Comparison of ENCODE assay signal across 14 mouse cellular contexts in the genomic region with DNA sequence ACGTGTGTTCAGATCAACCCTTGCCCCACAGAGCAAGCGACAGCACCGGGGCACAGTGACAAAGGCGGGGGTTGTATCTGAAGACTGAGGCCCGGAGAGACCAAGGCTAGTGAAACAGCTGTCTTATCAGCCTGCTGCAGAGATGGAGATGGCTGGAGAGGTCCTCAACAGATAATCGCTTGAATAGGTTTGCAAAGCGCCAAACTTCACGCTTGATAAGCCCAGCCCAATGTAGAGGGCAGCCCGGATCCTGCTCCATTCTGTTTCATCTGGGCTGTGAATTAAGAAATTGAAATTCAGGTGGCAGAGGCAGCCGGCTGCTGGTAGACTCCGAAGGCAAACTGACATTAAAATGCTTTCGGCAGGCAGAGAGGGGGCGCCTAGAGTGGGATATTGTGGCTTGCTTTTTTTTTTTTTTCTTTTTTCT. TPM values are rescaled to one million over a fixed set of nuclear protein-coding genes. Genes with fewer than 3 reads are reported as not detected.
DNase-seq lines count a peak whose midpoint lies in the region; ATAC-seq lines count a peak whose summit lies in the region.
"Had no signal": no experiment of that assay in that cellular context is flagged by ENCODE, and none has a peak within 500 bp of the region (broad histone marks: within the 10 kb centered on the region; RNA-seq: fewer than 3 reads in every experiment).

No protein-coding gene starts in this region.

- no peaks in the 10 kb centered on the region for H3K36me3 ChIP-seq in heart, embryonic 13.5 days
- no peaks in the 10 kb centered on the region for H3K36me3 ChIP-seq in embryonic facial prominence, embryonic 13.5 days
- H3K36me3 ChIP-seq in hindbrain, embryonic 15.5 days = no peaks in the 10 kb centered on the region
- no peaks in the 10 kb centered on the region for H3K36me3 ChIP-seq in neural tube, embryonic 11.5 days (ENCODE audit: control insufficient read depth, insufficient read depth, low read length)

- no peak overlapping the region for H3K27ac ChIP-seq in heart, embryonic 13.5 days (replicated peaks)
- no peak overlapping the region for H3K27ac ChIP-seq in embryonic facial prominence, embryonic 13.5 days
- H3K27ac ChIP-seq in hindbrain, embryonic 15.5 days (replicated peaks) = peak overlapping the region; percentile 81
- H3K27ac ChIP-seq in neural tube, embryonic 11.5 days (ENCODE audit: low read depth, low read length) = peak overlapping the region; percentile 62; the same call in 1 of the 2 replicates
- H3K27ac ChIP-seq: liver, embryonic 14.5 days; stomach, postnatal 0 days had no signal

- intact Hi-C loops in heart, postnatal 25 days (cut with DNase I) = no loop called here

- H3K4me3 ChIP-seq in heart, embryonic 13.5 days = no peak overlapping the region
- 0 out of 2 replicates have a peak overlapping the region, but pooled peaks have one; percentile 6 for H3K4me3 ChIP-seq in embryonic facial prominence, embryonic 13.5 days
- H3K4me3 ChIP-seq in hindbrain, embryonic 15.5 days = peak overlapping the region; percentile 38
- H3K4me3 ChIP-seq in neural tube, embryonic 11.5 days (ENCODE audit: low read depth, low read length) = peak overlapping the region; percentile 25
- H3K4me3 ChIP-seq: megakaryocyte, embryonic 14.5 days had no signal

- H3K4me2 ChIP-seq in heart, embryonic 13.5 days = peak overlapping the region; percentile 20; the same call in 1 of the 2 replicates
- H3K4me2 ChIP-seq in embryonic facial prominence, embryonic 13.5 days = peak overlapping the region; percentile 39
- H3K4me2 ChIP-seq in hindbrain, embryonic 15.5 days = peak overlapping the region; percentile 74
- H3K4me2 ChIP-seq in neural tube, embryonic 11.5 days (ENCODE audit: low read depth) = peak overlapping the region; percentile 55

- DNase-seq in heart, postnatal 25 days (ENCODE audit: low spot score) = no peak
- DNase-seq in neural tube, embryonic 11.5 days (ENCODE audit: low spot score) = peak; percentile 46
- DNase-seq in urinary bladder, postnatal 25 days (ENCODE audit: low spot score) = no peak
- no peak for DNase-seq in spleen, postnatal 14 days (ENCODE audit: low spot score in 2 of 2)
- no peak for DNase-seq in adrenal gland, postnatal 36 days
- DNase-seq: gastrocnemius, postnatal 14 days; heart, postnatal 4 days; right cerebral cortex, postnatal 14 days had no signal

- peaks cover 6% of the 10 kb centered on the region; the same call in 1 of the 2 replicates for H3K4me1 ChIP-seq in heart, embryonic 13.5 days
- peaks cover 7% of the 10 kb centered on the region; the same call in 1 of the 2 replicates for H3K4me1 ChIP-seq in embryonic facial prominence, embryonic 13.5 days
- H3K4me1 ChIP-seq in hindbrain, embryonic 15.5 days (replicated peaks) = peaks cover 22% of the 10 kb centered on the region
- peaks cover 4% of the 10 kb centered on the region for H3K4me1 ChIP-seq in neural tube, embryonic 11.5 days (ENCODE audit: control insufficient read depth, insufficient read depth, low read length)

- WGBS in heart, embryonic 13.5 days = under 1% methylated on average over 13 of the region's 13 CpGs
- WGBS in embryonic facial prominence, embryonic 13.5 days = under 1% methylated on average over 13 of the region's 13 CpGs
- under 1% methylated on average over 13 of the region's 13 CpGs for WGBS in hindbrain, embryonic 15.5 days
- 2% methylated on average over 13 of the region's 13 CpGs for WGBS in neural tube, embryonic 11.5 days

- no peak overlapping the region for H3K9ac ChIP-seq in heart, embryonic 13.5 days
- no peak overlapping the region for H3K9ac ChIP-seq in embryonic facial prominence, embryonic 13.5 days
- peak overlapping the region; percentile 50 for H3K9ac ChIP-seq in hindbrain, embryonic 15.5 days
- peak overlapping the region; percentile 45 for H3K9ac ChIP-seq in neural tube, embryonic 11.5 days (ENCODE audit: low read length)
- H3K9ac ChIP-seq: liver, embryonic 14.5 days had no signal

- ATAC-seq in heart, embryonic 13.5 days (ENCODE audit: extremely low read depth, insufficient number of reproducible peaks, low FRiP score, low TSS enrichment) = no peak
- no peak for ATAC-seq in embryonic facial prominence, embryonic 13.5 days (ENCODE audit: insufficient number of reproducible peaks, insufficient read depth, low FRiP score, low TSS enrichment, low read depth)
- peak; percentile 14; the same call in 1 of the 2 replicates for ATAC-seq in hindbrain, embryonic 15.5 days (ENCODE audit: low FRiP score, low read depth)
- ATAC-seq in neural tube, embryonic 11.5 days (ENCODE audit: insufficient read depth, low FRiP score, low TSS enrichment) = peak; percentile 11

- peaks cover 39% of the 10 kb centered on the region for H3K27me3 ChIP-seq in heart, embryonic 13.5 days (replicated peaks)
- H3K27me3 ChIP-seq in embryonic facial prominence, embryonic 13.5 days = peaks cover 32% of the 10 kb centered on the region
- H3K27me3 ChIP-seq in hindbrain, embryonic 15.5 days = no peaks in the 10 kb centered on the region
- peaks cover 3% of the 10 kb centered on the region; the same call in 1 of the 2 replicates for H3K27me3 ChIP-seq in neural tube, embryonic 11.5 days (ENCODE audit: control insufficient read depth, insufficient read depth, low read length)

- no peaks in the 10 kb centered on the region for H3K9me3 ChIP-seq in heart, embryonic 13.5 days
- H3K9me3 ChIP-seq in embryonic facial prominence, embryonic 13.5 days = no peaks in the 10 kb centered on the region
- no peaks in the 10 kb centered on the region for H3K9me3 ChIP-seq in hindbrain, embryonic 15.5 days
- no peaks in the 10 kb centered on the region for H3K9me3 ChIP-seq in neural tube, embryonic 11.5 days (ENCODE audit: control insufficient read depth, low read length)
- H3K9me3 ChIP-seq: megakaryocyte, embryonic 14.5 days had no signal

RNA-seq across cellular contexts. Expression of gene Elavl2, which starts 19.4 kb away (rescaled TPM):
- polyA plus RNA-seq in heart, embryonic 13.5 days (2015; fragmentation: Nextera tagmentation; extraction: Ambion mirVana) = 1.8 and 1.9 TPM in 2 replicates
- total RNA-seq in heart, postnatal 25 days (2021) = 1 to 10 TPM in 1 of 2 experiments, under 1 TPM in 1; 0.34 to 1.2 TPM
- polyA plus RNA-seq in embryonic facial prominence, embryonic 13.5 days (2015; fragmentation: Nextera tagmentation; extraction: Ambion mirVana) = 4.6 and 6.1 TPM in 2 replicates
- 141 and 143 TPM in 2 replicates for polyA plus RNA-seq in hindbrain, embryonic 15.5 days (2015; fragmentation: Nextera tagmentation; extraction: Ambion mirVana)
- 101 and 113 TPM in 2 replicates for polyA plus RNA-seq in neural tube, embryonic 11.5 days (2014; fragmentation: Nextera tagmentation; extraction: Ambion mirVana)
- 1 to 10 TPM in 1 of 2 experiments, under 1 TPM in 1; 0.23 to 1.8 TPM for total RNA-seq in adrenal gland, postnatal 36 days (2021)

Comparison
In these comparisons a context has a peak if more than half of its experiments do, and no peak if none do; other contexts are left out.
1. ATAC-seq: peak in hindbrain, embryonic 15.5 days (single experiment) and neural tube, embryonic 11.5 days (single experiment); none in heart, embryonic 13.5 days (single experiment) and embryonic facial prominence, embryonic 13.5 days (single experiment).
2. H3K27ac ChIP-seq: peak in hindbrain, embryonic 15.5 days (single experiment) and neural tube, embryonic 11.5 days (single experiment); none in heart, embryonic 13.5 days (single experiment) and embryonic facial prominence, embryonic 13.5 days (single experiment).
3. H3K4me2 ChIP-seq: peak in every context shown above with its lines; median percentile 74 in hindbrain, embryonic 15.5 days; 55 in neural tube, embryonic 11.5 days; 39 in embryonic facial prominence, embryonic 13.5 days; 20 in heart, embryonic 13.5 days.
4. H3K9ac ChIP-seq: peak in hindbrain, embryonic 15.5 days (single experiment) and neural tube, embryonic 11.5 days (single experiment); none in heart, embryonic 13.5 days (single experiment) and embryonic facial prominence, embryonic 13.5 days (single experiment).
5. RNA of gene Elavl2, which starts 19.4 kb away (polyA plus RNA-seq): 141 to 143 TPM in hindbrain, embryonic 15.5 days and 101 to 113 TPM in neural tube, embryonic 11.5 days; 4.6 to 6.1 TPM in embryonic facial prominence, embryonic 13.5 days and 1.8 to 1.9 TPM in heart, embryonic 13.5 days; every median in the first group is over 10 times any median in the second.